Mouse (Mus musculus) G1E-ER4 (cell line): ENCODE data around the gene Mpo. TPM values are rescaled to one million over a fixed set of nuclear protein-coding genes. Genes with fewer than 3 reads are reported as not detected.

ENCODE experiments used
- GATA1 ChIP-seq: IDR thresholded peaks from one replicate; pipeline ENCODE4 v1.8.0; 2012; ENCODE audit warnings: low read length, inconsistent platforms
- polyA plus RNA-seq: library from polyadenylated mRNA; stranded (reverse); fragments of >175 nt; gene quantifications from 2 replicates; pipeline ENCODE4 v1.2.3, GENCODE M21; 2012

The Mpo gene
- polyA plus RNA-seq, 1 experiment: not detected

DNA sequence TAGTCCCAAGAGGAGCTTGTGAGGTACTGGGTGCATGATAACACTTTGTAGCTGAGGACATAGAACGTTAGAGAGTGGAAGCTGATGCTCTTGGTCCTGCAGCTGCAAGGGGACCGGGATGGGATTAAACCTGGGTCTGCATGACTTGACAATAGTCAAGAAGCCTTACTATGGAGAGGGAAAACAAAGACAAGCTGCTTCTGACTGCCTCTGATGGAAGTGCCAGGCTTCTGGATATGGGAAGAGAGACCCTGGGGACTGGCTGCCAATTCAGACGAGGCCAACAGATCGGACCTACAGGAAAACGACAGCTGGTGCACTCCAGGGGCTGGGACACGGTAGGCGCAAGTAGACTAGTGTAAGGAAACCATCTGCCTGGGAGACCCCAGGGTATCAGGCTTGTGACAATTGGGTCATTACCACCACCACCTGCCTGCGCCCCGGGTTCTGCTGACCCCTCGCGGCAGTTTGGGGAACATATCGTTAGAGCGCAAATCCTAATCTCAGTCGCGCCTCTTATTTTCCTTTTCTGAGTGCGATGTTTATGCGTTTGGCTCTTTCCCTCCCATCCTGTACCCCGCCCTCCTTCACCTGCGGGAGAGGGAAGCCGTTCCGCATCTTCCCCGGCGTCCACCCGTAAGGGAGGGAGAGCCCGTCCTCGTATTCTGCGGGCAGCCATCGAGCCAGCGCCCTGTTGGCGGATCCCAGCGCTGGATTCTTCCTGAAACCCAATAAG, 23.5 kb downstream of the Mpo start:
- TF ChIP-seq GATA1: no peak

DNA sequence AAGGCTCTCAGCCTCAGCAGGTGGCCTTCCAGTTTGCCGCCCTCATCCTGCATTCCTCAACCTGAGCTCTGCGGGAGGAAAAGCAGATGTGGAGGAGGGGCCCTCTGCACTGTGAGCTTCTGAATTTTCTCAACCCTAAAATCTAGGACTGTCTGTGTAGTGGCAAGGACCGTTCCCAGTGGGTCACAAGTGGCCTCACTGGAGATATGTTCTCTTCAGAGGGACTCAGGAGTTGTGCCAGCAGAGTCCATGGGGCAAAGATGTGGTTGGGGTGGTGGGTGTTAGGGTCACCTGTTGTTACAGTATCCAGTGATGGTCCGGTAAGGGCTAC, 24.0 kb downstream of the Mpo start:
- no peak for TF ChIP-seq GATA1

DNA sequence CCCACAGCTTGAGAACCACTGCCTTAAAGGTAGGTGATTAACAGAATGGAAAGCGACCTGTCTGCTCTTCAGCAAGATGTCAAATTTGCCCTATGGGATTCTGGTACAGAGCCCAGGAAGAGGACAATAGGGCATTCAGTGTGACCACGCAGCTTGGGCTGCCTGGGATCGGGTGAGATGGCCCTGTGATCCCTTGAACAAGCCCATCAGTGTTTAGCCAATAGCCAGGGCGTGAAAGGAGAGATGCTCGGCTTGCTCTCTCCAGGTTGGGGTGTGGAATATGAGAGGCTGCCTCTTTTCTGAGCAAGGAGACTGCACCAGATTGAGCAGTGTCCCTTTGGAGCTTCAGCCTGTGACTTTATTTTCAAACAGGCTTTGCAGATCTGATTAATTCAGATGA, 28.1 kb downstream of the Mpo start:
- no peak for TF ChIP-seq GATA1

DNA sequence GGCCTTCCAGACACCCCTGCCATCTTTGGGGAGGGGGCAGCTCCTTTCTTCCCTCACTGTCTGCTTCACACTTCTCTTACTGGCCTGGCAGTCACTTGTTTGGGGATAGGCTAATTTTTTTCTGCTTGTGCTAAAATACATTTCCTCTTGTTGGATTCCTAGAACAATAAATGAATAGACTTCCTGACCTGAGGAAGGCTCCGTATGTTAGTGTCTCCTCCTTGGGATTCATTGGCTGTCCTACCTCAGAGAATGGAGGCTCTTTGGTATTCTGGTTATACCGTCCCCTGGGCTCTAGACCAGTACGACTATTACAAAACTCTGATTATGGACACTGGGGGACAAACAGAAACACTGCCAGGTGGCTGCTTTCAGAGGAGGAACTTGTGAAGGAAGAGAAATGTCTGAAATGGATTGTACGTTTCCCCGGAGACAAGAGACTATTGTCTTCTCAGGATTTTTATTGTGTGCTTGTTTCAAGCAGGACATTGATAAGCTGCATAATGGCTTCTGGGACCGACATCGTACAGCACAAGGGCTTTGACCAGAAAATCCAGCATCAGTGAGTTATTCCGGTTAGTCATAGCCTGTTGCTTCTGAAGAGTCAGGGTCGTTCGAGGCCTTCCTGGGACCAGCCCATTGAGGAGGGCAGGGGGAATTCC, 35.0 kb downstream of the Mpo start, which contains the start of gene Lpo:
TSS of gene Lpo (minus strand) at position 51 of the 662 bp plus-strand sequence.
- no peak for TF ChIP-seq GATA1

DNA sequence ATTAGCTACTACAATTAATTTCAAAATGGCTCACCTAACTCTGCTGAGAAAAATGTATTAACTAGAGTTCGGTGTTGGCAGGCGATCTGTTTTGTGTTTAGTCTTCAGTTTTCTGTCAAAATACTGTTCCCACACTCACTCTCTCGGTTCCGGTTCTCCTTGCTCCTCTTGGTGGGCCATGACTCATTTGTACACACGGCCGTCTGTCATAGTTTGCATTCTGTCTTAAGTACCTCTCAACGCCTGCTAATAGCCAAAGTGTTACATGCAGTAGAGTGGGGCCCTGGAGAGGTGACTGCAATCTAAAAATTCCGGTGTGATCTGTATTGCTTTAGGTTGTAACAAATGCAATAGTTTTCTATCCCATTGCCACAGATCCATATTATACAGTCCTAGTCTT, 47.3 kb downstream of the Mpo start:
- no peak for TF ChIP-seq GATA1

DNA sequence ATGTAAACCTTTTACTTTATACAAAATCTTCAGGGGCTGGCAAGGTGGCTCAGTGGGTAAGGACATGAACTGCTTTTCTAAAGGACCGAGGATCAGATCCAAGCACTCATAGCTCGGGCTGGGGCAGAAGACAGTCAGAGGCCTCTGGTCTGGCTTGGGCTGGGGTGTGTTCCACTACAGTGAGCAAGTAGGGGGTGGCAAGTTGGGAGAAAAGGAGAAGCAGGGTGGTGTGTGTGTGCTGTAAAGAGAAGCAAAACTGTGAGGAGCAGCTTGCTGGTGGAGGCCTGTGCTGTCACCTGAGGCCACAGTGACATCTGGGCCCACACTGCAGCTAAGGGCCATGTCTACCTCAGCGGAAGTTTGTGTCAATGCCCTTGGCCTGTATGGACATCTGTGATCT, 48.1 kb downstream of the Mpo start:
- no peak for TF ChIP-seq GATA1

DNA sequence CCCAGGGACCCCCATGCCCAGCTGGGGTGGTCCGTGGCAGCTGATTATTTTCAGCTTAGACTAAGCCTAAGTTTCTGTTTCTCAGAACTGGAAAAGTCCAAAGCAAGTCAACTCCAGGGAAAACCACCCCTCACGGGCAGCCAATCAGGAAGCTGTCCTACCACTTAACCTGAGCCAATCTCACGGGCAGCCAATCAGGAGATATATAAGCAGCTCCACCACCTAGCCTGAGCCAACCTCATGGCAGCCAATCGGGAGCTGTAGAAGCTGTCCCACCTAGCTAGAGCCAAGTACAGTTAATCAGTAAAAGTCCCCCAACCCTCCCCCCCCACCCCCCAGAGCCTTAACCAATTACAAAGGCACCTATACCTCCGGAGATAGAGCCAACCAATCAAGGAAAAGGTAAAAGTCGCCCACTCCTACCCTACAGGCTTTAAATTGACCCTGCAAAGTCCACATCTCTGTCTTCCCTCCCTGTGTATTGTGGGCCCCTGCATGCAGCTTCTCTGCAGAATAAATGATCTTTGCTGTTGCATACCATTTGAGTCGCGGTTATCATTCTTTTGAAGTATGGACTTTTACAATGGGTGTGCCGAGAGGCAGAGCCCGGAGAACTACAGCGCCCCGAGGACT, 53.7 kb downstream of the Mpo start:
- TF ChIP-seq GATA1: no peak

DNA sequence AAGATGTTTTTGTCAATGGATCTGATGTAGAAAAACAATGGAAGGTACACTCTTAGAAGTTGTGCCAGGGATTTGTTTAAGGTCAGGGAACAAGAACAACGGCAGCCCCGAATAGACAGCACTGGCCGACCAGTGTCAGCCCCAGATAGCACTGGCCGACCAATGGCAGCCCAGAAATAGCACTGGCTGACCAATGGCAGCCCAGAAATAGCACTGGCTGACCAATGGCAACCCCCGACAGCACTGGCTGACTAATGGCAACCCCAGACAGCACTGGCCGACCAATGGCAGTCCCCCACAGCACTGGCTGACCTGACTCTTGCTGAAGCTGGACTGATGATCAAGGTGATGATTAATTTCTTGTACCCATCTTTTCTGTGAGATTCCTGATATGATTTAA, 54.5 kb downstream of the Mpo start:
- no peak for TF ChIP-seq GATA1

DNA sequence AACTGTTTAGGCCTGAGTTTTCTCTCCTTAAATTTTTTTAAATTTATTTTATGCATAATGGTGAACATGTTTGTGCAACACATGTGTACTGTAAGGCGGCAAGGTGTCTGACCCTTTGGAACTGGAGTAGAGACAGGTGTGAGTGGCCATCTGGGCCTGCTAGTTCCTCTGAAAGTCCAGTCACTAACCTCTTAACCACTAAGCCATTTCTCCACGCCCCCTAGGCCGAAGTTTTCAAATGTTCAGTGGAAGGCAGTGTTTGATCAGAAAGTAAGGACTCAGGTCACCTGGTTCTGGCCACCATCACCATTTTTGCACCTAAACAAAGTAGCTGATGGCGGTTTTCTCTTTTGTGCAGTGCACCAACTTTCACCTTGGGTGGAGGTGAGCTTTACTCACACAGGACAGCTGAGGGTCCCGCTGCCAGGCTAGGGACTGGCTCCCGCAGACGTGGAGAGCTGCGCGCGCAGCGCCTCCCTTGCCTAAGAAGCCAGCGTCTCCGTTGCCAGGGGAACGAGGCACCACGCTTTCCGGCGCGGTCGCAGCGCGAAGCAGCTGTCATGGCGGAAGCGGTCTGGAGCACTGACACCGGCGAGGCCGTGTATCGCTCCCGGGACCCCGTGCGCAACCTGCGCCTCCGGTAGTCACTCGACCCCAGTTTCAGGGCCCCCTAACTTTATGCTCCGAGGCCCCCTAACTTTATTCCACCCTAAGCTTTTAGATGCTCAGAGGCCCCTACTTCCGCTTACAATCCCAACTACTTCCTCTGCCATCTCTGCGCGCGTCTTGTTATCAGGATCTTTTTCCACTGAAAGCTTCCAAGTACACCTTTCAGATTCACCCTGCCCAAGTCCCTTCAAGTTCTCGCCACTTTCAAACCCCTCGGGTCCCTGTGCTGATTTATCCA, 59.6 kb downstream of the Mpo start, which contains the start of gene Mks1:
TSS of gene Mks1 (plus strand) at position 526 of the 907 bp plus-strand sequence.
- no peak for TF ChIP-seq GATA1

DNA sequence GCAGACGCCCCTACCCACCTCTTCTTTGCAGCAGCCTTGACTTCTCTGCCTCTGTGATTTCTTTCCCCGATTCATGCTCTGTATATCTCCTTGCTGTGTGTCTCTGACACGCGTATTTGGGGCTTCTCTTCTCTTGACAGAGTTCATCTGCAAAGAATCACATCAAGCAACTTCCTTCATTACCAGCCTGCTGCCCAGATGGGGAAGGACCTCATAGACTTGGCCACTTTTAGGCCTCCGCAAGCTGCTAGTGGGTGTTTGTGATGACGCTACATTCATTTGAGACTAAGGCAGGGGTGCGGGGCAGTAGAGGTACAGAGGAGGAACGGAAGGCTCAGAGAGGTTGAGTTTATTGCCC, 60.2 kb downstream of the Mpo start:
- no peak for TF ChIP-seq GATA1

Other genes starting within 250 kb of the Mpo start
- gene Gm11492, start 226.9 kb upstream of the Mpo start, polyA plus RNA-seq: not detected in 2 replicates
- 1.4 and 2.3 TPM in 2 replicates for gene Sept4, start 224.7 kb upstream of the Mpo start, polyA plus RNA-seq
- gene Mtmr4, start 201.4 kb upstream of the Mpo start, polyA plus RNA-seq: 12.5 and 13.3 TPM in 2 replicates
- gene Hsf5, start 176.4 kb upstream of the Mpo start, polyA plus RNA-seq: 0.01 and 0.02 TPM in 2 replicates
- gene Rnf43, start 130.9 kb upstream of the Mpo start, polyA plus RNA-seq: 0.91 and 1.3 TPM in 2 replicates
- gene Supt4a, start 56.0 kb upstream of the Mpo start, polyA plus RNA-seq: 7.4 and 10.8 TPM in 2 replicates
- 3.7 and 4.4 TPM in 2 replicates for gene Tspoap1, start 33.0 kb upstream of the Mpo start, polyA plus RNA-seq
- gene Lpo, start 34.7 kb downstream of the Mpo start, polyA plus RNA-seq: not detected in 2 replicates
- 4.6 and 6.5 TPM in 2 replicates for gene Mks1, start 59.6 kb downstream of the Mpo start, polyA plus RNA-seq
- gene Epx, start 82.0 kb downstream of the Mpo start, polyA plus RNA-seq: not detected in 2 replicates
- not detected in 2 replicates for gene Olfr462, start 98.7 kb downstream of the Mpo start, polyA plus RNA-seq
- gene Olfr463, start 103.8 kb downstream of the Mpo start, polyA plus RNA-seq: not detected in 2 replicates
- gene Olfr464, start 127.4 kb downstream of the Mpo start, polyA plus RNA-seq: not detected in 2 replicates
- 56.0 and 75.8 TPM in 2 replicates for gene Dynll2, start 194.0 kb downstream of the Mpo start, polyA plus RNA-seq